Mouse (Mus musculus): ENCODE measurements around the gene Usp5.

The Usp5 gene

DNA sequence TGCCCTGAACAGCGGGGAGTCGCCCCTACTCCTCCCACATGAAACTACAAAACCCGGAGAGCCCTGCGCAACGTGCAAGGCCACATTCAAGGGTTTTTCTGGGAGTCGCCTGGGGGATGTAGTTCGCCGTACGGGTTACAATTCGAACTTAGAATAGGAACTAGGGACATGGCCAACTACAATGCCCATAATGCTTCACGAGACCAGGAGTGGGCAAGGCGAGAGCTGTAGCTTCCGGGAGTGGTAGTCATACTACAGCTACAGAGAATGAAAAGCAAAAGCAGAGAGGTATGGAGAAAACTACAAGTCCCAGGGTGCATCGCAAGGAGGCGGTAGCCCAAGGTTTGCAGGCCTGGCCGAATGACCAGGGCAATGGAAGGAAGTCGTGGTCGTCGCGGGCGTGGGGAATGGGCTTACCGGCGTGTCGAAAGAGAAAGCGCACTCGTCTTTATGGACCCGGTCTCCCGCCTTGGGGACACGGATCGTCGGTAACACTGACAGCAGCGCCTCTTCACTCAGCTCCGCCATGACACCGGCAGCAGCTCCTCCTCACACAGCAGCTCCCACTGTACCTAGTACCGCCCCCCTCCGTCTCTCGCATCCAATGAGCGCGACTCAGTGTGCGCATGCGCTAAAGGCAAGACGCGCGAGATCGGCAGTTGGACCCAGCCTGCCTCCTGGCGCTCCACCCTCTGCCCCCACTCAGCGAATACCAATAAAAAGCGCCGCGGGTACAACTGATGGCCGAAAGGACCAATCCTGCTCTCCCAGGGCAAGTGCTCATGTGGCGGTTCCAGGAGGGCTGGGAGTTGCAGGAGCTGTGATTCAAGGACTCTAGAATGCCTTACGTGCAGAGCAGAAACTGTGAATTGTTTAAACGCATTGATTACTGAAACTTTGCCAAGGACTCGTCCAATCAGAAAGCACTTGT, at the start of gene Usp5, which contains the start of gene Cdca3:
Gene Usp5, minus strand, starts transcription at position 617 of the 931 bp plus-strand sequence.
Gene Cdca3, plus strand, starts transcription at position 680 of the 931 bp plus-strand sequence.
- peak; percentile 99 for DNase-seq

DNA sequence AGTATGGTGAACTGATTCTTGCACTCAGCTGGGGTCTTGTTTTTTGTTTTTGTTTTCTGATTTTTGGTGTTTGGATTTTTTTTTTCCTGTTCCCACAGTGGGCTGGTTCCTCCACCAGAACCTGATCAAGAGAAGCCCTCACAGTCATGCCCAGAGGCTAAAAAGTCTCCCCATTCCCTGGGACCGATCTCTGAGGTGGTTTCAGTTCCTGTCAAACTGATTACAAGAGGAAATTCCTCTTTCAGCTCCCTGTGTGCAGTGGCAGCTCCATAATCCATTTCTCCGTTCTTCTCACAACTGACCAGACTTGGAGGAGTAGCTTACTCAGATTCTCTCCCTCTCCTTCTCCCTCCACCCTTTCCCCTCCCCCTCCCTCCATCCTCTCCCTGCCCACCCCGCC, 45.1 kb upstream of the Usp5 start:
- DNase-seq = no peak

DNA sequence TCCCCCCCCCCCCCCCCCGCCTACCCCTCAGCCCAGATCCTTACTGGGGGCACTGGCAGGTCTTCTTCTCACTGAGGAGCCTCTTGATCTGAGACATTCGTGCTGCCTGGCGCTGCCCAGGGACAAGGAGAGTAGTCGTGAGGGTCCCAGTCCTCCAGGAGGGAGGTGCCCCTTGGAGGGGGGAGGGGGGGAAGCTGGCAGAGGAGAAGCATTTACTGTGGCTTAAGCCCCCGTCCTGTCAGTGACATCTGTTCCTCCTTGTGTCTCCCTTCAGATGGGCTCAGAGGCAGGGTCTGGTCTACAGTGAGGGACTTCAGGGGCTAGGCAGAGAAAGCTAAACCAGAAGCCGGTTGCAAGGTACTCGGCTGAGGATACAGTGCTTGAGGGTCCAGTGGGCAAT, 37.3 kb upstream of the Usp5 start:
- no peak for DNase-seq

DNA sequence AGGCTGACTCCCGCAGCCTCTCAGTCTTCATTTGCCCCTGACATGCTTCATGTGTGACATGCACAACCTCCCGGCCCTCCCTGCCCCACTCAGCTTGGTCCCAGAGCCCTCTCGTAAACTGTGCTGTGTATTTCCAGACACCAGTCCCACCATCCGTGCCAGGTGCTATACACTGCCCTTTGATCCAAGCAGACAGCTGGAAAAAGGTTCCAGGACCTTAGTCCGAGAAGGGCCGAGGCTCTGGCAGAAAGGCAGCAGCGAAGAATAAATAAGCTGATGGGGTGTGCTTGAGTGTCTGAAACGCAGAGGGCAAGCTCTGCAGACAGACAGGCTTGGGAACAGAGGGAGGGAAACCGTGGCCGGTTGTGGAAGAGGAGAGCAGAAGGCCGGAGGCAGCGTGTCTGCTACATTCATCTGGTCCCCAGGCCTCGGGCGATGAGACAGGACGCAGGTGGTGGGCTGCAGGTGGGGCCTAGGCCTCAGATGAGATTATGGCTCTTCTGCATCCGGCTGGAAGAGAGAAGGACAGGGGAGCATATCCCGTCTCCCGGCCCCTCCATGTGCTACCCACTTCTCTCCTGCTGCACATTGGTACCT, 36.6 kb upstream of the Usp5 start:
- no peak for DNase-seq

DNA sequence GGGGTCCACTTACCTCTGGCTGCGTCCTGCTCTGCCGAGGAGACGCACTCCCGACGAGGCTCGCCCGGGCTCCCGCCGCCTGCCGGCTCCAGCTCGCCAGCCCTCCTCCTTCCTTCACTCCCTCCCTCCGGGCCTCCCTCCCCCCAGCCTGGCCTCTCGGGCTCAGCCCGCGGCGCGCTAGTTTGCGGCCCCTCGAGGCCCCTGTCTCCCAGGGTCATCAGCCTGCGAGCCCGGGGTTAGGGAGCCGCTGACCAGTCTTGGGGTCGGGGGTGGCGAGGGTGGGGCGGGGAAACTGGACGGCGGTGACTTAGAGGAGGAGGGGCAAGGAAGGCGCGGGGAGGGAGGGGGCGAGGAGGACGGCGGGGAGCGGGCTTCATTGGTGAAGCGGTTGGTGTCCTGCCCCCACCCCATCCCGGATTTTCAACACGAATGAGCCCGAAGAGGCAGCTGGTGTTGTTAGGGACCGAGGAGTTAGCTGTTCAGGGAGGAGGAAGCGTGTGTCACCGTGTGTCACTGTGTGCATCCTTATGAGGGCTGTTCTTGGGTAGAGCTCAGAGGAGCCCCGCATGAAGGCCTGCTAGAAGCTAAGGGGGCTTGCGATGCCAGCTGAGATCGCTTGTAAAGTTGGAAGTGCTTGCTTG, 34.5 kb upstream of the Usp5 start, which contains the start of gene Gpr162:
Gene Gpr162, minus strand, starts transcription at position 326 of the 641 bp plus-strand sequence.
- peak; percentile 82 for DNase-seq

DNA sequence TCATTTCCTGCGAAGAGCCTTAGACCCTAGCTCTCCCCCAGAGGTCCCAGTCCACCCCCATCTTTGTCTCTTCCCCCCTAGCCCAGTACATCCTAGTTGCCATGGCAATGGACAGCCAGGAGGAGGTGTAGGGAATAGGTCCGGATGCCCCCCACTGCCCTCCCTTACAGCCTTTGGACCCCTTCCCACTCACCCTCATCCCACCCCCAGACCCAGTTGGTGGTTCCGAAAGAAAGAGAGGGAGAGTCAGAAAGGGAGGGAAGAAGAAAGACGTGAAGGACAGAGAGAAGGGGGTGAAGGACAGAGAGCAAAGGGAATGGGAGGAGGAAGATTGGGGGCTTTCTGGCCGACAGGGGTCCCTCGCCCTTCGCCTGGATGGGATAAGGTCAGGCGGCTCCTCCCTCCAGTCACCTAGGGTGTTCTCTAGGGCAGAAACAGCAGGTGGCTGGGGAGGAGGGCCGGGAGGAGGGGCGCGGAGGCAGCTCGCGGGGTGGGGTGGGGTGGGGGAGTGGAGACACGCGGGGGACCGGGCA, 33.9 kb upstream of the Usp5 start:
- DNase-seq = no peak

DNA sequence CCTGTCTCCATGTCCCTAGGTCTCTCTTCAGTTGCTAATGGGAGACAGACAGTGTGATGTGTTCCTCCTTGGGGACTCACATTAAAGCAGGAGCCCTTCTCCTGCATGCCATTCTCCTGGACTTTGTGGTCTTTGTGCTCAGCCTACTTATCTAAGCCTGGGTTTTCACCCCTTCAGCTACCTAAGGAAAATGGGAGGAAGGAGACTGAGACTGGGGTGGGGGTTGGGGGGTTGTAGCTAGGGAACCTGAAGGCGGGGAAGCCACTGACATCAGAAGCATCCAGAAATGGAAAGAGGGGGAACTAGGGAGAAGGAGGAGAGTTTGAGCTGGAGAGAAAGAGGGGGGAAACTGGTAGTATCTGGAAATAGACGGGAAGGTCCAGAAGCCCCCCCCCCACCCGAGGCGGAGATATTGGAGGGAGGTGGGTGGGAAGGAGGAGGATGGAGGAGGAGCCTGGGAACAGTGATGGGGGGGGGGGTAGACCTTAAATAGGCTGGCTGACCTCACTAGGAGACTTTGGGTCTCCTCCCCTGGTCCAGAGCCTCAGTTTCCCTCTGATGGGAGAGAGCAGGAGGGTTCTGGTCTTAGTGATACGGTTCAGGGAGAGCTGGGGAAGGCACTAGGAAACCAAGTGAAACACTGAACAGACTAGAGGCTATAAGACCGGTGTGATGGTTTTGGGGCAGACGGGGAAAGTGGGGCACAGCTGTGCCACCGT, 33.3 kb upstream of the Usp5 start:
- no peak for DNase-seq

DNA sequence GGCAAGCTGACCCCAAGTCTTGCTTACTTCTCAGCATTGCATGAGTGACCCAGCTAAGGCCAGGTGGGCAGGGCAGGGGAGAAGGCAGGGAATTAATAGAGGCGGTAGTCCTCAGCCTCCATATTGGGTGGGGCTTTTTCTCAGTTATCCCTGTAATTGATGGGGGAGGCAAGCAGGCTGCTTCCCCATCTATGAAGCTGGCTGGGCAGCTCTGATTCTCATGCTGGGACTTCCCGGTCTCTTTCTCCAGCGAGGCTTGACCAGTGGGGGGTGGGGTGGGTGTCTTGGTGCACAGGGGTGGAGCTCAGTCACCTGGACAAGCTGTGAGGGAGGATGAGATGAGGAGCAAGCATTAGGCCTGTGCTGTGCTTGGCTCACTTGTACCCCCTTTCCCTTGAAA, 32.5 kb upstream of the Usp5 start:
- DNase-seq = no peak

DNA sequence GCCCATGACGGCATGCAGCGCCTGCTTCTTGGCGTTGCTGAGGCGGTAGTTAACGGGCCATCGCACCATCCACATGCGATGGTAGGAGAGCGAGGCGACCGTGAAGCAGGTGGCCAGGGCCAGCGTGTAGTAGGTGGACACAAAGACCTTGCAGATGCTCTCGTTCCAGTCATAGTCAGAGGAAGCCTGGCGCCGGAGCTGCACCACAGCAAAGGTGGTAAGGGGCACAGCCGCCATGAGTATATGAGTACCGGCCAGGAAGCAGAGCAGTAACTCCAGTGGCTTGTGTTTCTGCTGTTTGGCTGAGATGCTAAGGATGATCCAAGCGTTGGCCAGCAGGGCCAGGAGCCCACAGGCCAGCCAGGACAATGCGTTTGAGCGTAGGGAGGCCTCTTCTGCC, 32.0 kb upstream of the Usp5 start:
- no peak for DNase-seq

DNA sequence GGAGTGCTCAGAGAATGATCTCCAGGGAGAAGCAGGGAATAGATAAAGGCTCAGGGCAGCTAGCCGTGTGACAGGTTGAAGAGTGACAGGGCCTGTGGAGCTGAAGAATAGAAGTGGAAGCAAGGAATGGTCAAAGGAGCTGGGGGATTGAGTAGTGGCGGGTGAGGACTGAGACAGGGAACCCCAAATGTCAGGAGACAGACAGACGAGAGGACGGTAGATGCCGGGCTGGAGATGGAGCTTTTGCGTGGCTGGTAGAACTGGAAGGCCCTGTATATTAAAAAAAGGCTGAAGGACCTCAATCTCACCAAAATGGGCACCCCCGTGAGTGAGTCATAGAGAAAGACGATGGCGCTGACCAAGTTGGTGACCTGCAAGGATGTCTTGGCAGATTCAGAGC, 31.2 kb upstream of the Usp5 start:
- no peak for DNase-seq

DNA sequence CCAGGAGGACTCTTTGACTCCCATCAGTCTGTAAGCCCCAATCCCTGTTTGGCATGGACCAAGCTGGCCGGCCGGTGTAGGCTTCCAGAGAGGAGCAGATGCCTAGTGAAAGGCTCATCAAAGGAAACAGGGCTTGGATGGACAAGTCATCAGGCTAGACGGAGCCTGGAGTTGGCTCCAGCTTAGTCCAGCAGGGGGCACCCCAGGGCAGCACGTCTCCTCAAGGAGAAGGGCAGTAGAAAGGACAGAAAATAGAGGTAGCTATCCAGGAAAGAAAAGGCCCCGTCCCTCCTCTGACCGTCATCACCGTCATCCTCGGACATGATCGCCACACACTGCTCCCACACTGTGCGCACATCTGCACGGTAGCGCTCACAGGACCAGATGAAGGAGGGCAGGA, 30.4 kb upstream of the Usp5 start:
- DNase-seq = peak; percentile 93

DNA sequence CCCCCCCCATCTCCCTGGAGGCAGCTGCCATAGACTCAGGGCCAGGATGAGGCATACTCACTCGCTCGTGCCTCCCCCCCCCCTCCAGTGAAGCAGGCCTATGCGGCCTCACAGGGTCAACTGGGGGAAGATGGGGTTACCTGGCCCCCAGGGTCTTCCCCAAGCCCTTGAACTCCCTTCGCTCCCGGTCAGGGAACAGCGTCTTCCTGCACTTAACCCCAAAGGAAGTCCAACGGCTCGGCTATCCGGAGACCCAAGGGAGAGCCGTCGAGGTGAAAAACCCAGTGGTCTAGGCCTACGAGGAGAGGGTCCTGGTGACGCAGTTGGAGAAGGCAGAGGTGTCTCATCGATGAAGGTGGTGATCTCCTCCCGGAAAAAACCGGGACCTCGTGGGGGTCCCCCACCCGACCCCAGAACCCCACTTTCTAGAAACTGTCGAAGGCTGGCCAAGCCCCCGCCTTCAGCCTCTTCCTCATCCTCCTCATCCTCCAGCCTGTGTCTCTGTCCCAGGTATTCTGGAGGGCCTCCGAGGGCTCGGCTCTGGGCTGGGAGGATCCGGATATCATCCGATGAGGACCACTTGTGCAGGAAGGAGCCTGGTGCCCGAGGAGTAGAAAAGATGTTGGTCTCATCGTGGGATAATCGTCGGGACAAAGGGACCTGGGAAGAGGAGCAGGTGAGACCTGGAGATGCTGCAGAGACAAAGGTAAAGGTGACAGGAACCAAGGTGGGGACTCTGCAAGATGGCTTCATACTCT, 29.5 kb upstream of the Usp5 start:
- peak; percentile 14 for DNase-seq

DNA sequence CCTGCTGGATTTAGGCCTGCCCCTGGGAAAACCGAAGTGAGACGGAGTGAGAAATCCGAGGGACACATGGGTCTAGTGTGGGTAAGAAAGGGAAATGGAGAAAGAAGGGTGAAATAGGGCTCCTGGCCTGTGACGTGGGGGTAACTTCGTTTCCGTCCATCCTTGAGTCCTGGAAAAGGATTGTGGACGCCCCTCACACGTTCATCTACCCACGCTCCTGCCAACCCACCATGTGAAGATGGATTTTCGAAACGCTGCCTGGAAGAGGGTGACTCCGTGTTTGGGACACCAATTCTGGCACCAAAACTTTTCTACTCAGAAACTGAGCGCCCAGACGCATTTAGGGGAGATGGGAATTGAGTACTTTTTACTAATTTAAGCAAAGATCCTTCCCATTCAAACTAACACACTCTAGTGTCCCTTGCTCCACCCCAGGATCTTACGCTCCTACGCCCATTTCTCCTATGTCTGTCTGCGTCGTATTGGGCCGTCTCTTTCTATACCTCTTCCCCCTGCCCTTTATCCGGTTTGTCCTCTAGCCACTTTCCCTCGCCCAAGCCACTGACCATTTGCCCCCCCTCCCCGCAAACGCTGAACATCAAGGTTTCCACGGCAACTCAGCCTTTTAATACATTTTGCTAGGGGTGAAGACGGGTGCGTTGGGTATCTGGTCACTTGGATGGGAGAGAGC, 28.7 kb upstream of the Usp5 start:
- peak; percentile 10 for DNase-seq

DNA sequence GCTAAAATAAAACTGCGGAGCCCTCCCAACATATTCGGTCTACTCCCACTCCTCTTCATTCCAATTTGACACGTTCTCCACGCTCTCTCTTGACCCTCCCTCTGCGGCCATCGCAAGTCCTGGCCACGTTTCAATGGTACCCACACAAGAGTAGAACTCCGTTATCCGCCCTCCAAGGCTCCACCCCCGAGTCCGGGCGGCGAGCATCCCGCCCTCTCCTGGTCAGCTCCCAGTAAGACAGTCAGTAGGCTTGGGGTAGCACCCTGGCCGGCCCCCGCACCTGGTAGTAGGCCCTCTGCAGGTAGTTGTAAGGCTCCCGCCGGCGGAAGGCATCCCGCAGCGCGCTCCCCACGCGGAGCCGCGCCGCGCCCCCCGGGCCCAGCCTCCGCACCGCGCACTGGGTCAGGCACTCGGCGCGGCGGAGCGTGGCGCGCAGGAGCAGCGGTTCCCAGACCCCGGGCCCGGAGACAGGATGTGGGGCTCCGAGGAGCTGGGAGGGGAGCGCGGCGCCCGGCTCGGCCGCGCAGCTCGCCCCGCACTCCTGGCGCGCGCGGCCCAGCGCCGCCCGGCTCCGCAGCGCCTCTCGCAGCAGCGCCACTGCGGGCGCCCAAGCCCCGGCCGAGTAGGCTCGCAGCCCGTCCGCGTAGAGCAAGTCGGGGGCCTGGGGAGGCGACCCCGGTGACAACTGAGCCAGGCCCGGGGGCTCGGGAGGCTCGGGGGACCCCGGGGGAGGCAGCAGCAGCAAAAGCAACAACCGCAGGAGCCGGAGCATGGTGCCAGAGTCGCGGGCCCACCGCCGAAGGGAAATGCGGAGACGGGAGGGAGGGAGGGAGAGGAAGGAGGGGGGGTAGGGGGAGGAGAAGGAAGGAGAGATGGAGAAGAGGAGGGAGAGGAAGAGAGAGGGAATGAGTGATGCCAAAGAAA, 27.9 kb upstream of the Usp5 start, which contains the start of gene P3h3:
Gene P3h3, minus strand, starts transcription at position 837 of the 924 bp plus-strand sequence.
- peak; percentile 88 for DNase-seq

DNA sequence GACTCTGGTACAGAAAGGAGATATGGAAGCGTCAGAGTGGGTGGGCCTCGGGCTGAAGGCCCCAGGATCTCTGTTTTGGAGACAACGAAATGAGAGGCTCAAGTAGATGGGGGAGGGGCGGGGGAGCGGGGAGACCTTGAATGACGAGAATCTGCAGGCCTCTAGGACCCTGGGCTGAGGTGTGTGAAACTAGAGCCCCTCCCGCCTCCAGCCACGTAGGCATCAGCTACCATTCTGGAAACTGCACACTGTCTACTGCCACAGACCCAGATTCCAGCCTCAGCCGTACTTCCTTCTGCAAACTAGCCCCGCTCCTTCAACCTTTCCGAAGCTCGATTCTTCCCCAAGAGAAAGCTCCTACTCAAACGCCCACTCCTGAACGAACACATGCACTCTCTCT, 27.0 kb upstream of the Usp5 start:
- DNase-seq = peak; percentile 28

DNA sequence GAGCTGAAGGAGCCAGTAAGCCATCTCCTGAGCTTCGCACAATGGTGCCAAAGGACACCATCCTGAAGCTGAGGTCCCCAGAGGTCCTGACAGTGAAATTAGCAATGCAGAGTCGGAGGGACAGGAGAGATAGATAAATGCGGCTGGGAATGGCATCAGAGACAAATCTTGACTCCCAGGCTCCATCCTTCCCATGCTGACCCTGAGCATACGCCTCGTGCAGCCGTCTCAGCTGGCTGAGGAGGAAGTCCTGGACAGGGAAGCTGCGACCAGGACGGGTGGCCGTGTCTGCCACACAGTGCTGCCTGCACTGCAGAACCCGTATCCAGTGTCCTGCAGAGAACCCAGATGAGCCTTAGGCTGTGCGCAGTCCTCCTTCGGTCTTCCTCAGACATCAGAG, 25.4 kb upstream of the Usp5 start:
- peak; percentile 10 for DNase-seq

DNA sequence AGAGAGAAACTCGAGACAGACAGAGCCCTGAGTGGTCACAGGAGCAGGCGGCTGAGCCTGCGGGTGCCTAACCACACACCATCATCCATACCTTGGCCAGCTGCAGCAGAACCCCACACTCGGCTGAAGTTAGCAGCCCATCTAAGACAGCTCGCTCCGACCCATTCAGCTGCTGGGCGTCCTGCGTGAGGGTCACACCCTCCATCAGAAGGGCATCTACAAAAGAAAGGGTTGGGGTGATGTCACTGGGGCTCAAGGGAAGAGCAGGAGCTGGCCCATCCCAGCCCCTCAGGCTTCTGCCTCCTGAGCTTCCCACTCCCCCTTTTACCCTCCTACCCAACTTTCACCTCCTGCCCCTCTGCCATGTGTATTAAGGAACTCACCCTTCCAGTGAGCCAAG, 21.3 kb upstream of the Usp5 start:
- no peak for DNase-seq

DNA sequence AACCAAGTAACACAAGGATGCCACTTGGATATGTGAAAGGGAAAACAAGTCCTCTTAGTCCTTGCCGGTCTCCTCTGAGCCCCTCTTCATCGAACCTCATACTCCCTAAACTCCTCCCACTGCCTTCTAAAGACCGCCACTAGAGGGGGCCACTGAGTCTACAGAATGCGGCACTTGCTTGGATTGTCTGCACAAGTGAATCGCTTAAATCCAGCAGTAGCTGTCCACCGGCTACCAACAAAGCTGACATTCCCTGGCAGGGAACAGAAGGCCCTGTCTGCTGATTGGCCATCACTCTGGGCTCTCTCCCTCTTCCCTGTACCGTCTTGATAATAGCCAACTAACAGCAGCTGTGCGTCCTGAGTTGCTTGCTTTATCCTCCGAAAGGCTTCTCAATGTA, 18.0 kb upstream of the Usp5 start:
- peak; percentile 94 for DNase-seq

DNA sequence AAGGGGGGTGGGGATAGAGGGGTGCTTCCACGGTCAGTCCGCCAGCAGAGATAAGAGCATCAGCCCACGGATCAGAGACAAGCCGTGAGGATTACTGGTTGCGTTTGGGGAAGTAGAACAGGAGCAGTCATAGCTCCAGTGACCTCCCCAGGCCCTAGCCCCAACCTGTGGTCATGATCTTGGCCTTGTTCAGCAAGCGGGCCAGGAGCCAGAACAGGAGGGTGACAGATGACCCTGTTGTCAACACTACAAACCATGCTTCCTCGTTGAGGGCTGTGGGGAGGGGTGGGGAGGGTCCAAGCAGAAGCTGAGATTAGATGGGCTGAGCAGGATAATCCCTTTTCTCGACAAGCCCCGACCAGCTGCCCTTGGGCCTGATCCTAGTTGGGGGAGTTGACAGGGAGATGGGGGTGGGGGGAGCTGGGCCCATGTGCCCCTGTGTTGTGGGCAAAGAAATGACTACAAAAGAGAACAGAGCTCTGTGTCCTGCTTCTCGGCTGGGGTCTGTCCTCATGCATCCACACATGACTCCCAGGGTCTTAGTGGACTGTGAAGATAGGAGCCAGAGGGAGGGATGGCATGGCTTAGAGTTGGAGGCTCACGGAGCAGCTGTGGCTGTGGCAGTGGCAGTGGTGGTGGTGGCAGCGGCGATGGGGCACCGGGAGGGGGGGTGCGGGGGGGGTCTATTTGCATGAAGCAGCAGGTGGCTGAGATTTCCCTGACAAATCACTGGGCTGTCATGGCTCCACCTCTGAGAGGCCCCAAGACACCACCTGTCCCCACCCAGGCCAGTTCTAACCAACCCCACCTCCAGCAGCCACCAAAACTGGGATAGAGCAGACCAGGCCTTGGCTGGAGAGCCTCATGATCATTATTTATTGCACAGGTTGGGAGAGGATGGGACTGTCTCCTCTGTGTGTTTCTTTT, 11.2 kb upstream of the Usp5 start, which contains the start of gene Gnb3:
Gene Gnb3, minus strand, starts transcription at position 35 of the 927 bp plus-strand sequence.
- no peak for DNase-seq
